Comparison of ENCODE assay signal across 26 mouse cellular contexts in genomic region chr7:99592669-99593068, GRCm38 (mm10). TPM values are rescaled to one million over a fixed set of nuclear protein-coding genes. Genes with fewer than 3 reads are reported as not detected.
DNase-seq lines count a peak whose midpoint lies in the region; ATAC-seq and TF ChIP-seq lines count a peak whose summit lies in the region.
"Had no signal": no experiment of that assay in that cellular context is flagged by ENCODE, and none has a peak within 500 bp of the region (broad histone marks: within the 10 kb centered on the region; RNA-seq: fewer than 3 reads in every experiment).

No protein-coding gene starts in this region.

- no peak overlapping the region for H3K9ac ChIP-seq in stomach, embryonic 15.5 days
- no peak overlapping the region for H3K9ac ChIP-seq in stomach, postnatal 0 days (ENCODE audit: low read length)
- peak overlapping the region; percentile 69 for H3K9ac ChIP-seq in liver, embryonic 14.5 days (replicated peaks)
- H3K9ac ChIP-seq: kidney, embryonic 15.5 days; limb, embryonic 12.5 days; lung, embryonic 14.5 days had no signal

- H3K4me3 ChIP-seq in stomach, embryonic 15.5 days (replicated peaks) = no peak overlapping the region
- H3K4me3 ChIP-seq in stomach, postnatal 0 days (ENCODE audit: low read depth, low read length) = no peak overlapping the region
- peak overlapping the region; percentile 28 to 46 for H3K4me3 ChIP-seq in liver, embryonic 14.5 days (ENCODE audit: insufficient read depth in 1 of 2, low read depth in 2 of 2, low read length in 2 of 2)
- H3K4me3 ChIP-seq: embryonic facial prominence, embryonic 10.5 days; hindbrain, embryonic 10.5 days; kidney, embryonic 15.5 days; limb, embryonic 12.5 days had no signal

- TF ChIP-seq CTCF in stomach, postnatal 0 days (IDR thresholded peaks at IDR 0.05; ENCODE audit: low read depth) = no peak
- no peak for TF ChIP-seq CTCF in liver, embryonic 14.5 days (IDR thresholded peaks at IDR 0.05; ENCODE audit: low read depth)

- no peak overlapping the region for H3K27ac ChIP-seq in stomach, embryonic 15.5 days
- no peak overlapping the region for H3K27ac ChIP-seq in stomach, postnatal 0 days (replicated peaks)
- H3K27ac ChIP-seq in liver, embryonic 14.5 days = peak overlapping the region; percentile 99
- H3K27ac ChIP-seq: embryonic facial prominence, embryonic 10.5 days; hindbrain, embryonic 10.5 days; hindbrain, postnatal 0 days; kidney, embryonic 15.5 days; limb, embryonic 12.5 days; macrophage had no signal

- no peaks in the 10 kb centered on the region for H3K4me1 ChIP-seq in stomach, embryonic 15.5 days
- H3K4me1 ChIP-seq in stomach, postnatal 0 days (replicated peaks; ENCODE audit: control insufficient read depth, insufficient read depth) = no peaks in the 10 kb centered on the region
- H3K4me1 ChIP-seq in liver, embryonic 14.5 days (replicated peaks; ENCODE audit: control insufficient read depth in 2 of 2, insufficient read depth in 2 of 2, low read length in 1 of 2) = peaks cover 47 to 52% of the 10 kb centered on the region in 2 experiments
- H3K4me1 ChIP-seq: kidney, embryonic 15.5 days; limb, embryonic 12.5 days had no signal

- H3K9me3 ChIP-seq in stomach, embryonic 15.5 days = no peaks in the 10 kb centered on the region
- H3K9me3 ChIP-seq in stomach, postnatal 0 days (ENCODE audit: control insufficient read depth, low read length) = no peaks in the 10 kb centered on the region
- no peaks in the 10 kb centered on the region for H3K9me3 ChIP-seq in liver, embryonic 14.5 days (ENCODE audit: control insufficient read depth, low read length)
- H3K9me3 ChIP-seq: embryonic facial prominence, embryonic 10.5 days; hindbrain, embryonic 10.5 days; kidney, embryonic 15.5 days; limb, embryonic 12.5 days had no signal

- no peak for DNase-seq in stomach, postnatal 0 days (ENCODE audit: low spot score)
- peak; percentile 70 to 77 (median 72) for DNase-seq in liver, embryonic 14.5 days (ENCODE audit: low read depth in 3 of 3, low spot score in 3 of 3)
- no peak for DNase-seq in adrenal gland, adult 2 months
- DNase-seq in thymus, postnatal 14 days = no peak
- DNase-seq in frontal cortex, postnatal 10 days (ENCODE audit: low spot score in 2 of 2) = no peak
- DNase-seq: adrenal gland, postnatal 10 days; cerebellum, adult 18-20 months; cerebellum, postnatal 25 days; kidney, postnatal 4 days; layer of hippocampus, adult 9-11 months; lung, embryonic 14.5 days; thymus, adult 2 months had no signal

- ATAC-seq in stomach, embryonic 15.5 days (ENCODE audit: insufficient read depth, low FRiP score, low read depth) = peak; percentile 37; the same call in 1 of the 2 replicates
- ATAC-seq in stomach, postnatal 0 days (ENCODE audit: low FRiP score, low TSS enrichment) = no peak
- peak; percentile 33 for ATAC-seq in erythroblast, adult 5-6 weeks (replicated peaks; ENCODE audit: low FRiP score, poor library complexity, severe bottlenecking)
- ATAC-seq in liver, embryonic 14.5 days (ENCODE audit: insufficient read depth) = peak; percentile 51
- ATAC-seq: forebrain, embryonic 16.5 days; hindbrain, postnatal 0 days; intestine, postnatal 0 days; Patski had no signal

- H3K4me2 ChIP-seq in stomach, embryonic 15.5 days = no peak overlapping the region
- H3K4me2 ChIP-seq in stomach, postnatal 0 days (replicated peaks; ENCODE audit: low read depth) = no peak overlapping the region
- H3K4me2 ChIP-seq in liver, embryonic 14.5 days (ENCODE audit: low read depth) = peak overlapping the region; percentile 97
- H3K4me2 ChIP-seq: kidney, embryonic 15.5 days; limb, embryonic 12.5 days; lung, embryonic 14.5 days; midbrain, embryonic 11.5 days had no signal

- peaks cover 17% of the 10 kb centered on the region; the same call in 1 of the 2 replicates for H3K36me3 ChIP-seq in stomach, embryonic 15.5 days
- peaks cover 11% of the 10 kb centered on the region for H3K36me3 ChIP-seq in stomach, postnatal 0 days (ENCODE audit: control insufficient read depth, insufficient read depth, low read length)
- H3K36me3 ChIP-seq in liver, embryonic 14.5 days (replicated peaks; ENCODE audit: control insufficient read depth, insufficient read depth, low read depth) = peaks cover 30% of the 10 kb centered on the region

- no peaks in the 10 kb centered on the region for H3K27me3 ChIP-seq in stomach, embryonic 15.5 days (replicated peaks)
- H3K27me3 ChIP-seq in stomach, postnatal 0 days (ENCODE audit: control insufficient read depth, insufficient read depth, low read length) = no peaks in the 10 kb centered on the region
- H3K27me3 ChIP-seq in liver, embryonic 14.5 days (ENCODE audit: control insufficient read depth, insufficient read depth, low read length) = no peaks in the 10 kb centered on the region
- H3K27me3 ChIP-seq: kidney, embryonic 15.5 days; limb, embryonic 12.5 days; Patski had no signal

- WGBS in stomach, embryonic 15.5 days = 82% methylated on average over 3 of the region's 3 CpGs
- WGBS in stomach, postnatal 0 days = 94% methylated on average over 3 of the region's 3 CpGs
- WGBS in liver, embryonic 14.5 days (ENCODE audit: insufficient replicate concordance) = 17% methylated on average over 3 of the region's 3 CpGs

- no peak for TF ChIP-seq EP300 in stomach, postnatal 0 days (optimal IDR thresholded peaks at IDR 0.05)
- peak; percentile 70 for TF ChIP-seq EP300 in liver, embryonic 14.5 days (IDR thresholded peaks at IDR 0.05; ENCODE audit: low read depth)

RNA-seq across cellular contexts. Expression of gene Tpbgl, which starts 34.2 kb away (rescaled TPM):
- polyA plus RNA-seq in stomach, embryonic 15.5 days (2015; fragmentation: Nextera tagmentation; extraction: Ambion mirVana) = 1.9 and 2.0 TPM in 2 replicates
- 1.5 and 1.7 TPM in 2 replicates for polyA plus RNA-seq in stomach, postnatal 0 days (2015; fragmentation: Nextera tagmentation; extraction: Ambion mirVana)
- total RNA-seq in erythroblast, adult 5-6 weeks (2015; ENCODE audit: low replicate concordance) = not detected in 2 replicates
- total RNA-seq in erythroblast, adult 5-6 weeks (2017; ENCODE audit: low replicate concordance) = not detected in 2 replicates
- 0.12 and 0.13 TPM in 2 replicates for polyA plus RNA-seq in liver, embryonic 14.5 days (2012; rRNA removed)
- 0.14 and 0.24 TPM in 2 replicates for polyA plus RNA-seq in liver, embryonic 14.5 days (2014; fragmentation: Nextera tagmentation; extraction: Ambion mirVana)
- total RNA-seq in adrenal gland, adult 2 months (2021) = 10 to 100 TPM; 21.6 to 25.3 TPM
- polyA plus RNA-seq in adrenal gland, adult 2 months (2012; rRNA removed) = 71.2 and 81.0 TPM in 2 replicates
- total RNA-seq: monocyte, adult 5-6 weeks had no signal
- polyA plus RNA-seq: C2C12 had no signal

RNA-seq across cellular contexts. Expression of gene Arrb1, which starts 57.4 kb away (rescaled TPM):
- polyA plus RNA-seq in stomach, embryonic 15.5 days (2015; fragmentation: Nextera tagmentation; extraction: Ambion mirVana) = 11.4 and 13.5 TPM in 2 replicates
- 3.6 and 4.4 TPM in 2 replicates for polyA plus RNA-seq in stomach, postnatal 0 days (2015; fragmentation: Nextera tagmentation; extraction: Ambion mirVana)
- 185 and 204 TPM in 2 replicates for total RNA-seq in erythroblast, adult 5-6 weeks (2015; ENCODE audit: low replicate concordance)
- 636 and 742 TPM in 2 replicates for total RNA-seq in erythroblast, adult 5-6 weeks (2017; ENCODE audit: low replicate concordance)
- 234 and 235 TPM in 2 replicates for polyA plus RNA-seq in liver, embryonic 14.5 days (2012; rRNA removed)
- polyA plus RNA-seq in liver, embryonic 14.5 days (2014; fragmentation: Nextera tagmentation; extraction: Ambion mirVana) = 30.1 and 36.4 TPM in 2 replicates
- 10 to 100 TPM; 38.7 to 62.2 TPM for total RNA-seq in adrenal gland, adult 2 months (2021)
- 19.0 and 19.3 TPM in 2 replicates for polyA plus RNA-seq in adrenal gland, adult 2 months (2012; rRNA removed)

Comparison
In these comparisons a context has a peak if more than half of its experiments do, and no peak if none do; other contexts are left out.
1. H3K4me3 ChIP-seq: peak in liver, embryonic 14.5 days (2 of 2); none in stomach, embryonic 15.5 days (single experiment) and stomach, postnatal 0 days (single experiment).
2. DNase-seq: peak in liver, embryonic 14.5 days (3 of 3); none in stomach, postnatal 0 days (single experiment), adrenal gland, adult 2 months (single experiment), thymus, postnatal 14 days (single experiment) and frontal cortex, postnatal 10 days (0 of 2).
3. RNA of gene Tpbgl, which starts 34.2 kb away (polyA plus RNA-seq): 71.2 to 81.0 TPM in adrenal gland, adult 2 months; 1.9 to 2.0 TPM in stomach, embryonic 15.5 days, 1.5 to 1.7 TPM in stomach, postnatal 0 days and 0.12 to 0.24 TPM in liver, embryonic 14.5 days; every median in the first group is over 10 times any median in the second.